Mouse (Mus musculus) CH12.LX (cell line): ENCODE results near the gene Ecsit. TPM values are rescaled to one million over a fixed set of nuclear protein-coding genes. Genes with fewer than 3 reads are reported as not detected.
A peak's percentile ranks its signal among the peaks of the same experiment; 100 is the strongest.

Source experiments
- DNase-seq: peaks from one replicate; pipeline ENCODE4 v3.0.0-alpha.2; 2013; ENCODE audit errors: extremely low read depth
- H3K27ac ChIP-seq: 2 replicates; pipeline ENCODE4 v1.5.1; 2012; ENCODE audit warnings: low read depth, mild to moderate bottlenecking, control low read depth, moderate library complexity; ENCODE audit not compliant: insufficient read depth
- H3K27me3 ChIP-seq: replicated peaks from 2 replicates; pipeline ENCODE3; 2012; ENCODE audit warnings: inconsistent platforms
- H3K36me3 ChIP-seq, 2 experiments: replicated peaks in 1 of 2; 2 replicates each; pipeline versions ENCODE3 to v1.6.1; 2012; ENCODE audit warnings: inconsistent platforms in 1 of 2, low read length in 1 of 2, mild to moderate bottlenecking in 1 of 2, mixed read lengths in 1 of 2, moderate library complexity in 1 of 2; ENCODE audit not compliant: control insufficient read depth in 1 of 2, insufficient read depth in 1 of 2
- H3K4me1 ChIP-seq, 2 experiments: 2 replicates each; pipeline ENCODE4 v1.6.1; 2012; ENCODE audit warnings: inconsistent platforms in 1 of 2, moderate library complexity in 1 of 2; ENCODE audit not compliant: insufficient read depth in 2 of 2, control insufficient read depth in 1 of 2
- H3K4me2 ChIP-seq: 2 replicates; pipeline ENCODE4 v1.6.1; 2012; ENCODE audit warnings: low read depth, mild to moderate bottlenecking, control low read depth; ENCODE audit not compliant: poor library complexity, insufficient read depth, severe bottlenecking
- H3K4me3 ChIP-seq, 3 experiments: fragments of 150-350 bp in 1 of 3; sonication (generic) in 1 of 3; replicated peaks in 1 of 3; 2 replicates each; pipeline versions ENCODE3 to v1.5.1; 2011 to 2012; ENCODE audit warnings: low read depth in 2 of 3, low read length in 2 of 3, mild to moderate bottlenecking in 2 of 3, moderate library complexity in 2 of 3, control low read depth in 1 of 3, improper control_type of control experiment in 1 of 3, inconsistent platforms in 1 of 3, mixed read lengths in 1 of 3; ENCODE audit not compliant: poor library complexity in 1 of 3
- H3K79me2 ChIP-seq: replicated peaks from 2 replicates; pipeline ENCODE4 v1.6.1; 2012; ENCODE audit warnings: mild to moderate bottlenecking, moderate library complexity; ENCODE audit not compliant: control insufficient read depth, poor library complexity, insufficient read depth, severe bottlenecking; ENCODE audit errors: extremely low read depth
- H3K9ac ChIP-seq: 2 replicates; pipeline ENCODE4 v1.6.1; 2012; ENCODE audit warnings: low read depth, mild to moderate bottlenecking, control low read depth, moderate library complexity; ENCODE audit not compliant: insufficient read depth
- H3K9me3 ChIP-seq: replicated peaks from 2 replicates; pipeline ENCODE3; 2012; ENCODE audit warnings: low read length, inconsistent platforms, mixed read lengths
- BHLHE40 ChIP-seq: IDR thresholded peaks from 2 replicates; pipeline ENCODE4 v1.6.1; 2011; ENCODE audit warnings: mild to moderate bottlenecking, low read depth, low read length, improper control_type of control experiment
- CHD2 ChIP-seq: IDR thresholded peaks from 2 replicates; pipeline ENCODE4 v1.6.1; 2011; ENCODE audit warnings: low read length, improper control_type of control experiment
- CTCF ChIP-seq, 2 experiments: IDR thresholded peaks in 1 of 2; conservative IDR thresholded peaks in 1 of 2; 2 replicates each; pipeline ENCODE4 v1.5.1; 2011 to 2012; ENCODE audit warnings: low read depth in 2 of 2, low read length in 2 of 2, improper control_type of control experiment in 1 of 2, inconsistent platforms in 1 of 2, mild to moderate bottlenecking in 1 of 2, moderate library complexity in 1 of 2
- E2F4 ChIP-seq: IDR thresholded peaks from 2 replicates; pipeline ENCODE4 v1.6.1; 2011; ENCODE audit warnings: low read depth, low read length, improper control_type of control experiment; ENCODE audit not compliant: insufficient replicate concordance
- ELF1 ChIP-seq: IDR thresholded peaks from 2 replicates; pipeline ENCODE4 v1.6.1; 2014; ENCODE audit warnings: low read depth, mild to moderate bottlenecking, inconsistent platforms, low read length, improper control_type of control experiment
- EP300 ChIP-seq: IDR thresholded peaks from 2 replicates; pipeline ENCODE4 v1.6.1; 2011; ENCODE audit warnings: low read length, improper control_type of control experiment
- ETS1 ChIP-seq: conservative IDR thresholded peaks from 2 replicates; pipeline ENCODE4 v1.6.1; 2012; ENCODE audit warnings: low read depth, mild to moderate bottlenecking, inconsistent platforms, low read length, improper control_type of control experiment, moderate library complexity
- HCFC1 ChIP-seq: IDR thresholded peaks from 2 replicates; pipeline ENCODE4 v1.6.1; 2012; ENCODE audit warnings: low read depth, mild to moderate bottlenecking, inconsistent platforms, low read length, improper control_type of control experiment
- IRF4 ChIP-seq: IDR thresholded peaks from 2 replicates; pipeline ENCODE4 v1.6.1; 2014; ENCODE audit warnings: low read depth, mild to moderate bottlenecking, inconsistent platforms, low read length, improper control_type of control experiment
- JUN ChIP-seq: IDR thresholded peaks from 2 replicates; pipeline ENCODE4 v1.6.1; 2011; ENCODE audit warnings: low read depth, mild to moderate bottlenecking, low read length, improper control_type of control experiment, moderate library complexity; ENCODE audit not compliant: insufficient read depth
- JUND ChIP-seq: conservative IDR thresholded peaks from 2 replicates; pipeline ENCODE4 v1.6.1; 2011; ENCODE audit warnings: low read depth, low read length, improper control_type of control experiment
- MAFK ChIP-seq: IDR thresholded peaks from 2 replicates; pipeline ENCODE4 v1.6.1; 2011; ENCODE audit warnings: low read length, improper control_type of control experiment; ENCODE audit not compliant: insufficient replicate concordance
- MAX ChIP-seq: IDR thresholded peaks from 2 replicates; pipeline ENCODE4 v1.6.1; 2011; ENCODE audit warnings: low read length, improper control_type of control experiment
- MAZ ChIP-seq: IDR thresholded peaks from 2 replicates; pipeline ENCODE4 v1.6.1; 2012; ENCODE audit warnings: low read depth, mild to moderate bottlenecking, inconsistent platforms, low read length, improper control_type of control experiment, moderate library complexity
- MEF2A ChIP-seq: IDR thresholded peaks from 2 replicates; pipeline ENCODE4 v1.6.1; 2014; ENCODE audit warnings: low read depth, mild to moderate bottlenecking, inconsistent platforms, low read length, improper control_type of control experiment, borderline replicate concordance
- MXI1 ChIP-seq: IDR thresholded peaks from 2 replicates; pipeline ENCODE4 v1.6.1; 2011; ENCODE audit warnings: mild to moderate bottlenecking, low read depth, low read length, improper control_type of control experiment
- MYC ChIP-seq: IDR thresholded peaks from 2 replicates; pipeline ENCODE4 v1.6.1; 2011; ENCODE audit warnings: low read depth, mild to moderate bottlenecking, improper control_type of control experiment, low read length
- NELFE ChIP-seq: IDR thresholded peaks from 2 replicates; pipeline ENCODE4 v1.6.1; 2011; ENCODE audit warnings: low read depth, low read length, improper control_type of control experiment
- NRF1 ChIP-seq: IDR thresholded peaks from 2 replicates; pipeline ENCODE4 v1.6.1; 2014; ENCODE audit warnings: low read depth, mild to moderate bottlenecking, inconsistent platforms, low read length, improper control_type of control experiment, moderate library complexity
- PAX5 ChIP-seq: IDR thresholded peaks from 2 replicates; pipeline ENCODE4 v1.6.1; 2012; ENCODE audit warnings: low read length, inconsistent platforms, mixed read lengths
- POLR2A ChIP-seq: IDR thresholded peaks from 2 replicates; pipeline ENCODE4 v1.6.1; 2011; ENCODE audit warnings: low read depth, mild to moderate bottlenecking, improper control_type of control experiment, low read length
- POLR2AphosphoS2 ChIP-seq: IDR thresholded peaks from 2 replicates; pipeline ENCODE4 v1.6.1; 2011; ENCODE audit warnings: low read depth, low read length, improper control_type of control experiment
- RAD21 ChIP-seq: IDR thresholded peaks from 2 replicates; pipeline ENCODE4 v1.6.1; 2011; ENCODE audit warnings: low read depth, mild to moderate bottlenecking, low read length, improper control_type of control experiment, moderate library complexity
- RCOR1 ChIP-seq: conservative IDR thresholded peaks from 2 replicates; pipeline ENCODE4 v1.6.1; 2012; ENCODE audit warnings: low read depth, mild to moderate bottlenecking, inconsistent platforms, low read length, improper control_type of control experiment
- SIN3A ChIP-seq: IDR thresholded peaks from 2 replicates; pipeline ENCODE4 v1.6.1; 2012; ENCODE audit warnings: low read length, improper control_type of control experiment, inconsistent platforms
- SMC3 ChIP-seq: IDR thresholded peaks from 2 replicates; pipeline ENCODE4 v1.6.1; 2011; ENCODE audit warnings: low read depth, low read length, improper control_type of control experiment
- TBP ChIP-seq: conservative IDR thresholded peaks from 2 replicates; pipeline ENCODE4 v1.6.1; 2011; ENCODE audit warnings: low read depth, low read length, improper control_type of control experiment
- TCF12 ChIP-seq: IDR thresholded peaks from 2 replicates; pipeline ENCODE4 v1.6.1; 2014; ENCODE audit warnings: low read depth, mild to moderate bottlenecking, inconsistent platforms, low read length, improper control_type of control experiment
- UBTF ChIP-seq: IDR thresholded peaks from 2 replicates; pipeline ENCODE4 v1.6.1; 2012; ENCODE audit warnings: low read depth, mild to moderate bottlenecking, inconsistent platforms, low read length, improper control_type of control experiment, moderate library complexity
- USF1 ChIP-seq: IDR thresholded peaks from 2 replicates; pipeline ENCODE4 v1.6.1; 2014; ENCODE audit warnings: low read depth, mild to moderate bottlenecking, inconsistent platforms, low read length, improper control_type of control experiment
- ZKSCAN1 ChIP-seq: IDR thresholded peaks from 2 replicates; pipeline ENCODE4 v1.6.1; 2012; ENCODE audit warnings: low read depth, inconsistent platforms, low read length, improper control_type of control experiment, borderline replicate concordance
- ZMIZ1 ChIP-seq: IDR thresholded peaks from 2 replicates; pipeline ENCODE4 v1.6.1; 2012; ENCODE audit warnings: low read depth, mild to moderate bottlenecking, inconsistent platforms, low read length, improper control_type of control experiment
- ZNF384 ChIP-seq: IDR thresholded peaks from 2 replicates; pipeline ENCODE4 v1.6.1; 2012; ENCODE audit warnings: low read depth, low read length, improper control_type of control experiment, inconsistent platforms
- dilution Hi-C: fragments of 300-500 bp; cut with MboI; formaldehyde crosslinking; loops from 2 replicates; pipeline ENCODE4 v1.14.3; 2020; ENCODE audit warnings: low sequenced_read_pairs; ENCODE audit not compliant: extremely low pct_unique_long_range_greater_than_20kb, extremely low pct_ligation_motif_present
- in situ Hi-C: fragments of 300-500 bp; cut with MboI; formaldehyde crosslinking; loops from 3 replicates; pipeline ENCODE4 v1.14.3; 2019; ENCODE audit warnings: low sequenced_read_pairs, low pct_ligation_motif_present, low pct_unique_long_range_greater_than_20kb, mixed read lengths
- polyA plus RNA-seq: library from polyadenylated mRNA; unstranded; fragments of >175 nt; gene quantifications from 2 replicates; pipeline ENCODE4 v1.2.1, GENCODE M21; 2012; ENCODE audit warnings: low read depth; ENCODE audit not compliant: insufficient read length
- total RNA-seq, 2 experiments: library from RNA; depleted of rRNA; stranded (reverse); fragments of 300-350 nt in 1 of 2; fragments of >200 nt in 1 of 2; gene quantifications; 2 replicates each; pipeline ENCODE4 v1.2.3; 2012 to 2014

Gene Ecsit
- total and polyA plus RNA-seq, 3 experiments = 38.7 to 57.1 (median 48.5) TPM

DNA sequence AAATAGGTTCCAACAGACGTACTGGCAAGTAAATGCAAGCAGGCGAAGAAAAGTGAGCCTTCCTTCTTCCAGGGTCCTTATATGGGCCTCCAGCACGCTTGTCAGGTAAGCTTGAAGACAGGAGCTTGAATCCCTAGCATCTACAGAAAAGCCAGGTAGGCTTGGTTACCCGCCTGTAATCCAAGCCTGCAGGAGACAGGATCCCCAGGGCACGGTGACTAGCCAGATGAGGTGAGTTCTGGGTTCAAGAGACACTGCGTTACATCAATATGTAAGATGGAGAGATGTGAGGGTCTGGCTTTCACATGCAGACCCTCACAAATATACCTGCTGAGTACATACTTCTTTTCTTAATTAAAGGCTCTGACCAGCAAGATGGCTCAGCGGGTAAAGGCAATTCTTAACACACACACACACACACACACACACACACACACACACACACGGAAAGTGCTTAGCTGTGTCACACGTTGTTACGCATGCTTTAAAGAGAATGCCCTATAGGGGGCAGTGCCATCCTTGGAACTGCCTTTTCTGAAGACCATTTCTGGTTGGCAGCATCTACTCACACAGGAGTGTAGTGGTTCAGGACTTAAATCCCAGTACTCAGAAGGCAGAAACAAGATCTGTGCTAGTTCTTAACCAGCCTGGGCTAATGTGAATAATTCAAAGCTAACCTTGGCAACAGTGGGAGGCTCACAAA lies 32.7 kb upstream of the Ecsit start:
- H3K36me3 ChIP-seq = peaks cover 12 to 21% of the 10 kb centered on the region in 2 experiments
- peak overlapping the region; percentile 65 to 89 (median 85) for H3K4me3 ChIP-seq
- peak overlapping the region; percentile 70; the same call in 1 of the 2 replicates for H3K9ac ChIP-seq
- DNase-seq = peak; percentile 91
- TF ChIP-seq SIN3A = peak; percentile 80
- no peak for TF ChIP-seq USF1
- no peak for TF ChIP-seq MAZ
- no peak for TF ChIP-seq E2F4
- peak; percentile 84; the same call in 1 of the 2 replicates for TF ChIP-seq MXI1
- peak; percentile 41; the same call in 1 of the 2 replicates for TF ChIP-seq NRF1
- TF ChIP-seq UBTF = no peak
- TF ChIP-seq IRF4 = no peak
- TF ChIP-seq PAX5 = no peak
- TF ChIP-seq CHD2 = no peak
- no peak for TF ChIP-seq ZMIZ1
- TF ChIP-seq HCFC1 = no peak
- TF ChIP-seq EP300 = no peak
- TF ChIP-seq JUN = no peak
- TF ChIP-seq NELFE = peak; percentile 47; the same call in 1 of the 2 replicates
- peak; percentile 73 for TF ChIP-seq SMC3
- peak; percentile 41 to 90 for TF ChIP-seq CTCF (conservative IDR thresholded peaks at IDR 0.05 in 1 of 2, IDR thresholded peaks at IDR 0.05 in 1 of 2; ENCODE audit: low read depth in 2 of 2, low read length in 2 of 2)
- TF ChIP-seq MAFK = 0 out of 2 replicates have a peak, but pooled peaks have one; percentile 5
- TF ChIP-seq POLR2A = no peak
- TF ChIP-seq JUND = 0 out of 2 replicates have a peak, but pooled peaks have one; percentile 20
- no peak for TF ChIP-seq ETS1
- TF ChIP-seq RAD21 = peak; percentile 82
- no peak for TF ChIP-seq RCOR1
- peak; percentile 92 for TF ChIP-seq MYC
- TF ChIP-seq ZNF384 = peak; percentile 24; the same call in 1 of the 2 replicates
- no peak for TF ChIP-seq ZKSCAN1
- TF ChIP-seq MEF2A = no peak
- TF ChIP-seq TCF12 = peak; percentile 23; the same call in 1 of the 2 replicates
- TF ChIP-seq ELF1 = no peak
- TF ChIP-seq TBP = no peak
- TF ChIP-seq POLR2AphosphoS2 = no peak
- peak; percentile 83 for TF ChIP-seq MAX
- TF ChIP-seq BHLHE40 = peak; percentile 54; the same call in 1 of the 2 replicates
- peak overlapping the region; percentile 95 for H3K4me2 ChIP-seq
- peaks cover 14 to 51% of the 10 kb centered on the region in 2 experiments for H3K4me1 ChIP-seq
- in situ Hi-C loops (loop anchor here (5.0 kb wide), 1 partner anchor 46 kb away; the partner anchor contains the start of genes Gm49318 and Zfp653), dilution Hi-C loops (no loop called here)
- no peaks in the 10 kb centered on the region for H3K27me3 ChIP-seq
- peaks cover 16% of the 10 kb centered on the region for H3K79me2 ChIP-seq
- peaks cover 3% of the 10 kb centered on the region for H3K9me3 ChIP-seq
- H3K27ac ChIP-seq = no peak overlapping the region
